Mouse (Mus musculus) kidney, postnatal 25 days (tissue): ENCODE data around the gene Fcrla.
"Not testable (repeated sequence)": the region's sequence is repeated elsewhere in the genome, so short reads cannot be mapped to it uniquely, and the experiment has no call there.

Experiments
- DNase-seq, 2 experiments: peaks; one replicate each; pipeline ENCODE4 v3.0.0; 2021; ENCODE audit warnings: mixed read lengths in 2 of 2

Gene Fcrla

GRCm38 (mm10) chr1:170927378-170927777 lies at the start of gene Fcrla:
Gene Fcrla (minus strand): TSS chr1:170927583.
- no peak for DNase-seq

- no peak for DNase-seq
These were observed 49.1 kb upstream of the Fcrla start, which contains the start of gene Fcgr2b for GRCm38 (mm10) chr1:170976447-170976846. Gene Fcgr2b (minus strand): TSS chr1:170976547.

GRCm38 (mm10) chr1:170975751-170976161 lies 48.4 kb upstream of the Fcrla start:
- peak; percentile 60 to 86 for DNase-seq

- not testable (repeated sequence) for DNase-seq
These were observed 48.0 kb upstream of the Fcrla start for GRCm38 (mm10) chr1:170975350-170975749.

GRCm38 (mm10) chr1:170974736-170975135 lies 47.4 kb upstream of the Fcrla start:
- DNase-seq: no peak

GRCm38 (mm10) chr1:170974171-170974570 lies 46.8 kb upstream of the Fcrla start:
- peak; percentile 50 to 57 for DNase-seq

GRCm38 (mm10) chr1:170972936-170973335 lies 45.6 kb upstream of the Fcrla start:
- no peak for DNase-seq

GRCm38 (mm10) chr1:170972494-170972893 lies 45.1 kb upstream of the Fcrla start:
- DNase-seq: no peak

GRCm38 (mm10) chr1:170968576-170968975 lies 41.2 kb upstream of the Fcrla start:
- DNase-seq: no peak

GRCm38 (mm10) chr1:170967581-170967980 lies 40.2 kb upstream of the Fcrla start:
- no peak for DNase-seq

- no peak for DNase-seq
These were observed 35.7 kb upstream of the Fcrla start for GRCm38 (mm10) chr1:170963087-170963486.

GRCm38 (mm10) chr1:170962301-170962700 lies 34.9 kb upstream of the Fcrla start:
- DNase-seq: no peak

- DNase-seq: no peak
These were observed 33.7 kb upstream of the Fcrla start for GRCm38 (mm10) chr1:170961101-170961500.

- no peak for DNase-seq
These were observed 32.4 kb upstream of the Fcrla start for GRCm38 (mm10) chr1:170959791-170960190.

GRCm38 (mm10) chr1:170958225-170958624 lies 30.8 kb upstream of the Fcrla start:
- DNase-seq: no peak

- DNase-seq: no peak
These were observed 25.8 kb upstream of the Fcrla start for GRCm38 (mm10) chr1:170953192-170953591.

- DNase-seq: no peak
These were observed 23.4 kb upstream of the Fcrla start for GRCm38 (mm10) chr1:170950772-170951171.

GRCm38 (mm10) chr1:170944908-170945307 lies 17.5 kb upstream of the Fcrla start:
- not testable (repeated sequence) for DNase-seq

GRCm38 (mm10) chr1:170944151-170944550 lies 16.8 kb upstream of the Fcrla start:
- not testable (repeated sequence) for DNase-seq

- peak; percentile 13 to 44 for DNase-seq
These were observed 11.9 kb upstream of the Fcrla start for GRCm38 (mm10) chr1:170939255-170939654.

- no peak for DNase-seq
These were observed 7.0 kb upstream of the Fcrla start for GRCm38 (mm10) chr1:170934383-170934782.

- DNase-seq: no peak
These were observed 6.6 kb upstream of the Fcrla start for GRCm38 (mm10) chr1:170933940-170934339.

- no peak for DNase-seq
These were observed 6.1 kb upstream of the Fcrla start for GRCm38 (mm10) chr1:170933386-170933920.

- no peak for DNase-seq
These were observed 4.7 kb upstream of the Fcrla start for GRCm38 (mm10) chr1:170932043-170932442.

- DNase-seq: no peak
These were observed 1.9 kb upstream of the Fcrla start for GRCm38 (mm10) chr1:170929245-170929644.
